Mouse (Mus musculus) hindbrain, embryonic 14.5 days (tissue): Measurements from ENCODE around the gene Rilpl1. TPM values are rescaled to one million over a fixed set of nuclear protein-coding genes. Genes with fewer than 3 reads are reported as not detected.
A peak's percentile ranks its signal among the peaks of the same experiment; 100 is the strongest.

Experiments
- ATAC-seq: fragments of 200-750 bp; cut with Nextera tagmentation; 2 replicates; pipeline ENCODE4 v1.8.0; 2017; ENCODE audit warnings: moderate number of reproducible peaks, mild to moderate bottlenecking, moderate TSS enrichment, moderate library complexity; ENCODE audit not compliant: low FRiP score
- DNase-seq: peaks from one replicate; pipeline ENCODE4 v3.0.0-alpha.2; 2015; ENCODE audit warnings: low spot score
- H3K27ac ChIP-seq: fragments of 300-500 bp; sonication (generic); 2 replicates; pipeline ENCODE4 v1.5.1; 2014; ENCODE audit warnings: mild to moderate bottlenecking, moderate library complexity
- H3K27me3 ChIP-seq: fragments of 300-500 bp; sonication (generic); 2 replicates; pipeline ENCODE4 v1.6.1; 2014; ENCODE audit warnings: mild to moderate bottlenecking, low read length, mixed read lengths; ENCODE audit not compliant: control insufficient read depth, insufficient read depth
- H3K36me3 ChIP-seq: fragments of 300-500 bp; sonication (generic); replicated peaks from 2 replicates; pipeline ENCODE4 v1.6.1; 2014; ENCODE audit not compliant: control insufficient read depth, insufficient read depth
- H3K4me1 ChIP-seq: fragments of 300-500 bp; sonication (generic); replicated peaks from 2 replicates; pipeline ENCODE4 v1.6.1; 2014; ENCODE audit warnings: antibody characterized with exemption, low read length, mixed read lengths; ENCODE audit not compliant: control insufficient read depth, insufficient read depth
- H3K4me2 ChIP-seq: fragments of 300-500 bp; sonication (generic); replicated peaks from 2 replicates; pipeline ENCODE4 v1.6.1; 2014; ENCODE audit warnings: mild to moderate bottlenecking, moderate library complexity
- H3K4me3 ChIP-seq: fragments of 300-500 bp; sonication (generic); replicated peaks from 2 replicates; pipeline ENCODE4 v1.5.1; 2014; ENCODE audit warnings: mild to moderate bottlenecking, low read length
- H3K9ac ChIP-seq: fragments of 300-500 bp; sonication (generic); 2 replicates; pipeline ENCODE4 v1.6.1; 2014
- H3K9me3 ChIP-seq: fragments of 300-500 bp; sonication (generic); 2 replicates; pipeline ENCODE4 v1.6.1; 2016; ENCODE audit warnings: low read length; ENCODE audit not compliant: control insufficient read depth
- WGBS: fragments of 180-500 bp; shearing (Covaris S2); extraction: QIAGEN DNeasy Blood & Tissue Kit; methylation state at CpG from one replicate; pipeline ENCODE4 v1.1.7; 2014; 5-methylcytosine and 5-hydroxymethylcytosine counted together
- polyA plus RNA-seq: library from polyadenylated mRNA; unstranded; fragments of >200 nt; fragmentation: Nextera tagmentation; extraction: Ambion mirVana; gene quantifications from 2 replicates; pipeline ENCODE4 v1.2.1, GENCODE M21; 2014

Rilpl1 gene
- 13.2 and 15.2 TPM in 2 replicates for polyA plus RNA-seq

GRCm38 (mm10) chr5:124530655-124531582, at the start of gene Rilpl1:
Rilpl1 (minus strand) TSS chr5:124531391.
- ATAC-seq (peak; percentile 92), DNase-seq (peak; percentile 83)
- WGBS = under 1% methylated on average over 70 of the region's 96 CpGs

GRCm38 (mm10) chr5:124578633-124579317, 47.6 kb upstream of the Rilpl1 start, which contains the start of the genes Eif2b1 and Gtf2h3:
Eif2b1 (minus strand) TSS chr5:124579131.
Gtf2h3 (plus strand) TSS chr5:124579140.
- H3K27ac ChIP-seq = peak within 1 kb of the TSS; percentile 63

More at GRCm38 (mm10) chr5:124530655-124531582, at the start of gene Rilpl1:
- Histone ChIP-seq H3K9me3 (no peaks in the 10 kb centered on the region), H3K27ac (peak within 1 kb of the TSS; percentile 79), H3K4me1 (peaks cover 32% of the 10 kb centered on the region), H3K4me3 (peak within 1 kb of the TSS; percentile 83), H3K27me3 (no peaks in the 10 kb centered on the region), H3K4me2 (peak within 1 kb of the TSS; percentile 87), H3K9ac (peak within 1 kb of the TSS; percentile 76), H3K36me3 (no peaks in the 10 kb centered on the region)

GRCm38 (mm10) chr5:124575467-124575866, 44.3 kb upstream of the Rilpl1 start:
- H3K4me1 ChIP-seq = peaks cover 16% of the 10 kb centered on the region
- WGBS = 98% methylated on average over 7 of the region's 7 CpGs
- peaks cover 72% of the 10 kb centered on the region for H3K36me3 ChIP-seq

More at GRCm38 (mm10) chr5:124578633-124579317, 47.6 kb upstream of the Rilpl1 start, which contains the start of the genes Eif2b1 and Gtf2h3:
- ATAC-seq (peak; percentile 94), DNase-seq (peak; percentile 99)
- H3K9me3 ChIP-seq = no peaks in the 10 kb centered on the region
- H3K36me3 ChIP-seq = peaks cover 53% of the 10 kb centered on the region
- peak within 1 kb of the TSS; percentile 76 for H3K4me3 ChIP-seq
- H3K4me2 ChIP-seq = peak within 1 kb of the TSS; percentile 94
- H3K27me3 ChIP-seq = no peaks in the 10 kb centered on the region
- peaks cover 19% of the 10 kb centered on the region for H3K4me1 ChIP-seq
- peak within 1 kb of the TSS; percentile 78 for H3K9ac ChIP-seq
- 1% methylated on average over 51 of the region's 51 CpGs for WGBS

GRCm38 (mm10) chr5:124571068-124571467, 39.9 kb upstream of the Rilpl1 start:
- Histone ChIP-seq H3K4me2 (no peak overlapping the region), H3K9ac (no peak overlapping the region), H3K36me3 (peaks cover 100% of the 10 kb centered on the region), H3K27ac (no peak overlapping the region), H3K4me1 (no peaks in the 10 kb centered on the region), H3K4me3 (no peak overlapping the region), H3K9me3 (no peaks in the 10 kb centered on the region), H3K27me3 (no peaks in the 10 kb centered on the region)
- ATAC-seq (no peak), DNase-seq (no peak)
- WGBS = 89% methylated on average over 12 of the region's 12 CpGs

More at GRCm38 (mm10) chr5:124575467-124575866, 44.3 kb upstream of the Rilpl1 start:
- Histone ChIP-seq H3K27me3 (no peaks in the 10 kb centered on the region), H3K9me3 (no peaks in the 10 kb centered on the region), H3K9ac (no peak overlapping the region), H3K27ac (no peak overlapping the region), H3K4me2 (no peak overlapping the region), H3K4me3 (no peak overlapping the region)
- DNase-seq = no peak
- ATAC-seq = no peak

DNA sequence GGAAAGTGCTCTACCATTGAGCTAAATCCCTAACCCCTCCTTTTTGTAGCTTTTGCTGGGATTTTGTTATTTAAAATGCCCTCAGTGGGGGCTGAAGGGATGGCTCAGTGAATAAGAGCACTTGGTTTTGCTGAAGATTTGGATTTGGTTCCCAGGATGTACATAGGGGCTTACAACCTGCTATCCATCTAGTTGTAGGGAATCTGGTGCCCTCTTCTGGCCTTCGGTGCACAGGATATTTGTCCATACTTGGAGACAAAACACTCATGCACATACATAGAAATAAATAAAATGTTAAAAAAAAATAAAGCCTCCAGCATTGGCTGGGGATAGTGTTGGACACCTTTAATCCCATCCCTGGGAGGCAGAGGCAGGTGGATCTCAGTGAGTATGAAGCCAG, 24.0 kb upstream of the Rilpl1 start:
- 86% methylated on average over 1 of the region's 1 CpGs for WGBS
- no peaks in the 10 kb centered on the region for H3K9me3 ChIP-seq
- H3K27ac ChIP-seq = no peak overlapping the region
- H3K4me3 ChIP-seq = no peak overlapping the region
- H3K36me3 ChIP-seq = peaks cover 64% of the 10 kb centered on the region
- H3K4me2 ChIP-seq = no peak overlapping the region
- H3K9ac ChIP-seq = no peak overlapping the region
- no peaks in the 10 kb centered on the region for H3K27me3 ChIP-seq
- DNase-seq (peak; percentile 39), ATAC-seq (no peak)
- H3K4me1 ChIP-seq = peaks cover 5% of the 10 kb centered on the region

GRCm38 (mm10) chr5:124553607-124554006, 22.4 kb upstream of the Rilpl1 start:
- Histone ChIP-seq H3K36me3 (peaks cover 51% of the 10 kb centered on the region), H3K4me3 (peak overlapping the region; percentile 84), H3K27me3 (no peaks in the 10 kb centered on the region), H3K4me1 (peaks cover 5% of the 10 kb centered on the region), H3K9me3 (no peaks in the 10 kb centered on the region), H3K27ac (no peak overlapping the region), H3K4me2 (peak overlapping the region; percentile 83), H3K9ac (0 out of 2 replicates have a peak overlapping the region, but pooled peaks have one; percentile 78)
- DNase-seq (no peak), ATAC-seq (no peak)
- 81% methylated on average over 6 of the region's 6 CpGs for WGBS

GRCm38 (mm10) chr5:124552558-124553307, 21.5 kb upstream of the Rilpl1 start, which contains the start of gene Ddx55:
Ddx55 (plus strand) TSS chr5:124552864.
- Histone ChIP-seq H3K36me3 (peaks cover 51% of the 10 kb centered on the region), H3K4me2 (peak within 1 kb of the TSS; percentile 83), H3K9ac (peak within 1 kb of the TSS; percentile 78), H3K4me3 (peak within 1 kb of the TSS; percentile 84), H3K27ac (peak within 1 kb of the TSS; percentile 86), H3K27me3 (no peaks in the 10 kb centered on the region), H3K4me1 (peaks cover 5% of the 10 kb centered on the region), H3K9me3 (no peaks in the 10 kb centered on the region)
- under 1% methylated on average over 66 of the region's 66 CpGs for WGBS
- DNase-seq = peak; percentile 91
- peak; percentile 88 for ATAC-seq

- H3K9me3 ChIP-seq = no peaks in the 10 kb centered on the region
- 15% methylated on average over 9 of the region's 9 CpGs for WGBS
- peak overlapping the region; percentile 86 for H3K27ac ChIP-seq
- peak overlapping the region; percentile 78 for H3K9ac ChIP-seq
- H3K4me3 ChIP-seq = peak overlapping the region; percentile 84
- no peaks in the 10 kb centered on the region for H3K27me3 ChIP-seq
- no peak; the same call in 1 of the 2 replicates for ATAC-seq
- peak overlapping the region; percentile 83 for H3K4me2 ChIP-seq
- peaks cover 5% of the 10 kb centered on the region for H3K4me1 ChIP-seq
- DNase-seq = no peak
- H3K36me3 ChIP-seq = peaks cover 53% of the 10 kb centered on the region
These were observed 20.9 kb upstream of the Rilpl1 start for GRCm38 (mm10) chr5:124552094-124552472.
